Mouse (Mus musculus) urinary bladder, postnatal 4 days (tissue): ENCODE measurements at regions not wholly inside any gene's neighbourhood (a gene's known extent, or its start where the extent isn't known, plus 50 kb on each side); places are given as distances from the start of the nearest gene placed in this dataset.

Source experiments
- DNase-seq, 2 experiments: peaks; one replicate each; pipeline ENCODE4 v3.0.0; 2021 to 2022; ENCODE audit warnings: low spot score in 2 of 2

DNA sequence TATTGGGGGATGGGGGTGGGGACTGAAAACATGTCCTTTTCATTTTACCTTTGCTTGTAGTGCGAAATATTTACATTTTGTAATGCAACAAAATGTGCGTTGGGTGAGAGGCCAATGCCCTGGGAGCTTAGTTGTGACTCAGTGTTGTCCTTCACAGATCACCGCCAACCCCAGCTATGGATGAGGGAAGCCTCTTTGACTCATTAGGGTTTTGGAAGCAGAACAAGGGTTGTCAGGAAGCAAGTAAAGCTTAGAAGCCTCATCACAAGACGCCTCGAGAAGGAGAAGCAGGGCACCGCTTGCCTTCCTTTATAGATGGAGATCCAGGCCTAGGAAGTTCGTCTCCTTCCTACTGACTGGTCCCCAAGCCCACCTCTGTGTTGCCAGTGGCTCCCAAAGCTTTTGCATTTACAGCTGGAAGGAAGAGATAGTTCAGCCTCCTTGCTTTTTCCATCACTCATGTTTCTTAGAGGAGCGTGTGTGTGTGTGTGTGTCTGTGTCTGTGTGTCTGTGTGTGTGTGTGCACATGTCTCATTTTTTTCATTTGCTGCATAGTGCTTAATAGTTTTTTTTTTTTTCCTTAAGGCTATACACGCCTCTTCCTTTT, 1297.2 kb upstream of the A1bg start:
- no peak for DNase-seq

DNA sequence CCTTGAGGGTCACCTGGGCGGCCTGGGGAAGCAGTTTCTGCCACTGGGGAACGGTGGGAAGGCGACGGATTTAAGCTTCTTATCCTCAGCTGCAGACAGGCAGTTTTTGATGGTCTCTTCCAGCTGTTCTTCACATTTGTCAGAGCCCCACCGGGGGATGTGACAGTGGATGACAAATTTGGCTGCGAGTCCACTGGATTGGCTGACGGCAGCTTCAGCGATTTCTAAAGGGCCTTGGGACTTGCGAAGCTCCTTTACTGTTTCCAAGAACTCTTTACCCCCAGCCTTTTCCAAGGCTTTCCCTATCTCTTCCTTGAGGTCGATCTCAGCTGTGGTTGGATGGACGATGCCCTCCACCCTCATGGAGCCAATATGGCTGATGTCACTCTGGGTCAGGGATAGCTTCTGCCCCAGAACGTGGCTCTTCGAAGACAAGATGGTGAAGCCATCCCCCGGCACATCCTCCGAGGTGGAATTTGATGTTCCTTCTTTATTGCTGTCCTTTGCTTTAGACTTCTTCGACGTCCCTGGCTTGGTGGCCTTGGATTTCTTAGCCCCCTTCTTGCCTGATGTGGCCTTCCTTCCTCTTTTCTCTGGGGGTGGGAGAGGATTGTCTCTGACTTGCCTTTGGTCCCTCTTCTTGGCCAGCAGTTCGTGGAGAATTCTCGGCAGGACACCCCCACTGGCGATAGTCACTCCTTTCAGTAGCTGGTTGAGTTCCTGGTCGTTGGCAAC, 1295.7 kb upstream of the A1bg start:
- DNase-seq, result no peak

DNA sequence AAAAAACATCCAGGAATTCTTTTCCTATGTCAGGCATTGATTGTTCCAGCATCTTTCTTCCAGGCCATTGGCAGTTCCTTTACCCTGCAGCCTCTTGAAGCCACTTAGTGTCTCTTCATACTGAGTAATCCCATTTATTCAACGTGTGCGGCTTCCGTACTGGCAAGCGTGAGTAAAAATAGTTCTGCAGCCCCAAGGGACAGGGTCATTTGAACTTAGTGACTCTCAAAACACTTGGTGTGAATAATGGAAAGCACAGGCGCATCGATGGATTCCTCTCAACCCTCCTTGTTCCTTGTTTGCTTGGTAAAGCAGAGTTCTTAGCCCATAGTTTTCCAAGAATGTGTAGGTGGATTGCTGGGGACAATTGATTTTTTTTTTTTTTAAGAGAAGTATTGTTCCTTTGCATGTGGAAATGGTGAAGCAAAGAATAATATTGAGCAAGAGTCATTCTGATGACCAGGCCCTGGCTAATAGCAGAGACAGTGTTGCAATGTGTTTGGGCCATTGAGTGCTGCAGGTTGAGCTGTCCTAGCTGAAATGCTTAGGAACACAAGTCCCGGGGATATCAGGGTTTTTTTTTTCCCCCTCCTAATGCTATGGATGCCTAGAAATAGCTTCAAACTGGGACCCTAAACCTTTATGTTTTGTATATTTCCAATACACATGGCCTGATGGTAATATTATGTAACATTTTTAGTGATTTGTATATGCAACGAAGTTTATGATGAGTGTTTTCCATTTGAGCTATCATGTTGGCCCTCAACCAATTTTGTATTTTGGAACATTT, 1294.1 kb upstream of the A1bg start:
- DNase-seq, result no peak

GRCm38 (mm10) chr15:62215616-62216398, 1293.0 kb upstream of the A1bg start:
- no peak for DNase-seq

DNA sequence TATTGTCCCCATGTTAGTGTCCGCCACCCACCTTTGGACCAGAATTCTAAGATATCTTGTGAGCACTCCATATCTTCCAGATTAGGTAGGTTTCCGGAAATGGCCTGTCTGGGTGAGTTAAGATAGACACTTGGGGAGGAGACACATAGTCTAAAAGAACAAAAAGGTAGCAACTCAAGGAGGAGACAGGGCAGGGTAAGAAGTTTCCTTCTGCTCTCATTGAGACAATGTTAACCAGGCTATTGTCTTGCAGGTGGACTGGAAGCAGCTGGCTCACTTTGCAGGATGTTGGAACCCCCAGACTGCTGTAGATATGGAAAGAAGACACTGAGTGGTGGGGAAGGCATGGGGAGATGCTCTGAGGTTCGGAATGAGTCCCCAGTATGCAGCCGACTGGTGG, 1291.5 kb upstream of the A1bg start:
- DNase-seq, result no peak

DNA sequence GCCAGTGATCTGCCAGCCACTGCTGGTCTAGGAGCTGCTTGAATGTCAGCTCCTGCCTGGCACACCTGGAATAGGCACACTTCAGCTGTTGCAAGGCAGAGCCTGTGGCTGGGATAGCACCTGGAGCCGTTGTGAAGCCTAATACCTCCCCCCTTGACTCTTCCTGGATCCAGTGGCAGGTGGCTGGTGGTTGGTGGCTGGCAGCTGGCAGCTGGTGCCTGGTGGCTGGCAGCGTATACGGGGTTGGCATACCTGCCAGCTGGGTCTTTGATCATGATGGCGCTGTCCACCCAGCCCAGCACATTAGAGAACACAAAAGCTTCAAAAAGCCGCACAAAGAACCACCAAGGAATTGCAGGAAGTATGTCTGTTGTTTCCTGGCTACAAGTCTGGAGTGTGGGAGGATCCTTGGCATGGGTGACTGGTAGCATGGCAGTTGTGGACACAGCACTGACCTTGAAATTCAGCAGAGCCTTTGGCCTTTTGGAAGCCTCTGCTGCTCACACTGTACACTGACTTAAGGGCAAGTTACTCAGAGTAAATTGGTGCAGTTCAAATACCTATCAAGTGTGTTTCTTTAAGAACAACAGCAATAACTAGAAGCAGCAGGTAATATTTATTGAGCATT, 1289.6 kb upstream of the A1bg start:
- no peak for DNase-seq

- no peak for DNase-seq
These were observed 1287.2 kb upstream of the A1bg start for GRCm38 (mm10) chr15:62209881-62210481.

GRCm38 (mm10) chr15:62209296-62209695, 1286.5 kb upstream of the A1bg start:
- DNase-seq, result no peak

- DNase-seq, result no peak
These were observed 1283.7 kb upstream of the A1bg start for GRCm38 (mm10) chr15:62206502-62206902.

DNA sequence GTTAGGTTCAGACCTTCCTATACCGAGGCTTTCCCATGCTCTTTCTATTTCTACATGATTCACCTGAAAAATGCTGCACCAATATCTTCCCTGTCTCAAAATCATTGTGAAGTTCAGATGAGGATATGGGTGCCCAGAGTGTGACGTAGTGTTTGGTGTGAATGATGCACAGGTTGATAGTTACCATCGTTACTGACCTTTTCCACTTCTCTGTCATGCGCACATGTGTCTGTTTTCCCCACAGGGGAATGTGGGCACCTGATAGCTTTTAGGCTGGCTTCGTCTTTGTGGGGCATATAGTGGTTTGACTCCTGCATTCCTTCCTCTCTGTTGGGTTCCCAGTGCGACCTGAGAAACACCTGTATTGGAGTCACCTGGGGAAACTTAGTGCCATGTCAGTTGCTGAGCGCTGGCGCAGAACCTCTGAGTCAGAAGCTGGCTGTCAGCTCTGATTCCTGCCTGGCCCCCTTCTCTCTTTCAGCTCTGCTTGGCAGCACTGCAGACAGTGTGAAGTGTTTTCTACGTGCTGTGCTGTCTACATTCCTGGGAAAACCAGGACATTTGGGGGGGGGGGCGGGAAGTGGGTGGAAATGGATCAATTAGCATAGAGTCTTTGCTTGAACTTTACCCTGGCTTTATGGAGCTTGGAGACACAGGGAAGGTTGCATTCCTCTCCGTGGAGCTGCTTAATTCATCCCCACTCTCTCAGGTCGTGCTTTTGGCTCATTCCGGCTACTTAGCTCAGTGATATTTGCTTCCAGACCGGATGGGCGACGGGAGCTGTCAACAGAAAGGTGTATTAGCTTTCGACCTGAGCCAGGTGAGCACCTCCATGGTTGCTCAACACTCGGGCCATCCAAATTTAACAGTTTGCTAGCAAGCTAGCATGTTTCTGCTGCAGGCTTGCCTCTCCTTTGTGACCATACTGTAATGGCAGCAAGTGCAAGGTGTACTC, 1281.4 kb upstream of the A1bg start:
- DNase-seq, result no peak

GRCm38 (mm10) chr15:62202781-62203375, 1280.1 kb upstream of the A1bg start:
- DNase-seq, result no peak

DNA sequence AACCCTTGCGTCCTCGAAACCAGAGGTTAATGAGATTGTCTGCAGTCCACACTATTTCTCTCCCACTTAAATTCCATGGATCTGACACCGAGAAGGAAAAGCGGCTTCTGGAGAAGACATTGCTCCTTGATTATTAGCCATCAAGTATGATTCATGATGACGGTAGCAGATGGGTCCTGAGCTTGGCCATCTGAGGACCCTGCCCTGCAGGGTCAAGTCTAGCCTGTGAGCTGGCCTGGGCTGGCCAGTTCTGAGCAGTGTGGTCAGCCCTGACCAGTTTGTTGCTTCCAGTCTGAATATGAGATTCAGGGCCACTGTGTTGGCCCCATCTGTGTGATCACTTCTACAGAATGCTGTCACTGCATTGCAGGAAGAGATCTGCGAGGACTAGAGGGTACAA, 1275.9 kb upstream of the A1bg start:
- no peak for DNase-seq

- DNase-seq, result no peak
These were observed 1275.4 kb upstream of the A1bg start for GRCm38 (mm10) chr15:62198194-62198593.

GRCm38 (mm10) chr15:62195440-62195839, 1272.6 kb upstream of the A1bg start:
- DNase-seq, result no peak

DNA sequence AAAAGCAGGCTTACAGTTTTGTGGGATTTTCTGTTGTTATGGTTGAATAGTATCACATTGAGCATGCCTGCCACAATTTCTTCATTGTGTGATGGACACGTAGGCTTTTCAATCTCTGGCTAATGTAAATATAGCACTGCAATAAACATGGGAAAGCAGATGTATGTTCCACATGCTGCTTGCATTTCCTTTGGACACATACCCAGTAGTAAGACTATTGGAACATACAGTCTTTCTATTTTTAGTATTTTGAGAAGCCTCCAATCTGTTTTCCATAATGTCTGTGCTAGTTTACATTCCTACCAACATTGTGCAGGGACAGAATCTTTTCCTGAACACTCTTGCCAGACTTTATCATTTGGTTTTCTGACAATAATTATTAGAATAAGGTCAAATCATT, 1269.9 kb upstream of the A1bg start:
- DNase-seq, result no peak

DNA sequence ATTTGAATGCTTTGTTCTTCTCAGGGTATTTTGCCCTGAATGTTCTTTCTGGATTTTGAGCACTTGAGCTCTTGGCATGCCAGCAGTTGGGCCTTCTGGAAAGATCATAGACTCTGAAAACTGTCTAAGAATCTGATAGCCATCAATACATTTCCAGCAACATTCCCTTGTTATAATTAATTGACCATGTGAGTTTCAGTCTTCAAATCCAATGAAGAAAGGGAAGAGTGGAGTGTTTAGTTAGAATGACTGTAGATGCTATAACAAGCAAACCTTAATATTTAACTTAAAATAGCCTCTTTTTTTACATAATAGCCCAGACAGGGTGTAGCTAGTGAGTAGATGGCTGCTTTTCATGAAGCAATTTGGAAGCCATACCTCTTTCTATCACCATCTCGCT, 1268.8 kb upstream of the A1bg start:
- DNase-seq, result no peak

DNA sequence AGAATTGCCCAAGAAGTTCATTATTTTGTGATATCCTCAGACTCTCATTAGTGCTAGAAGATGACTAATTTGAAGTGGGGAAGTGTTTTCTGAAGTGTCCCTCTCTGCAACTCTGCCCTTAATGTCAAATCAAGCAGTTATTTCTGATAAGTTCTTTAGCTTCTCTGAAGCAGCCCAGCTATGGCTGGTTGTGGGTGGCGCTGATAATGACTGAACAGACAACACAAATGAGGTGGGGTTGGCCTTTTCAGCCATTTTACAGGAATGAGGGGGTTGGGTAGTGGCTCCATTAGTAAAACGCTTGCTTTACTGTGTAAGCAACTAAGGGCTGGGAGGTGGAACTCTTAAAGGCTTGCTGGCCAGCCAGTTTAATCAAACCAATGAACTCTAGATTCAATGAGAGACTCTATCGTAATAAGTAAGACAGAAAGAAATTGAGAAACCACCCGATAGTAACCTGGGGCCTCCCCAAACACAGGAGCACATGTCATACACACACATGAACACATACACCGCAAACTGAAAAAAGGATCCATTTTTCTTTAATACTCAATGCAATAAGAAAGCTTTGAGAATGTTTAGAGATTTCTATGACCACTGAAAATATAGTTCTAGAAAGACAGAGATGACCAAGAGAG, 1268.3 kb upstream of the A1bg start:
- DNase-seq, result no peak

- DNase-seq, result no peak
These were observed 1267.6 kb upstream of the A1bg start for GRCm38 (mm10) chr15:62190224-62190910.
